Mouse (Mus musculus) cerebellum, postnatal 25 days (tissue): ENCODE results near the gene Adamts8.
A peak's percentile ranks its signal among the peaks of the same experiment; 100 is the strongest.

Source experiments
- DNase-seq, 2 experiments: peaks; one replicate each; pipeline ENCODE4 v3.0.0; 2021; ENCODE audit warnings: mixed read lengths in 2 of 2

Adamts8 gene

DNA sequence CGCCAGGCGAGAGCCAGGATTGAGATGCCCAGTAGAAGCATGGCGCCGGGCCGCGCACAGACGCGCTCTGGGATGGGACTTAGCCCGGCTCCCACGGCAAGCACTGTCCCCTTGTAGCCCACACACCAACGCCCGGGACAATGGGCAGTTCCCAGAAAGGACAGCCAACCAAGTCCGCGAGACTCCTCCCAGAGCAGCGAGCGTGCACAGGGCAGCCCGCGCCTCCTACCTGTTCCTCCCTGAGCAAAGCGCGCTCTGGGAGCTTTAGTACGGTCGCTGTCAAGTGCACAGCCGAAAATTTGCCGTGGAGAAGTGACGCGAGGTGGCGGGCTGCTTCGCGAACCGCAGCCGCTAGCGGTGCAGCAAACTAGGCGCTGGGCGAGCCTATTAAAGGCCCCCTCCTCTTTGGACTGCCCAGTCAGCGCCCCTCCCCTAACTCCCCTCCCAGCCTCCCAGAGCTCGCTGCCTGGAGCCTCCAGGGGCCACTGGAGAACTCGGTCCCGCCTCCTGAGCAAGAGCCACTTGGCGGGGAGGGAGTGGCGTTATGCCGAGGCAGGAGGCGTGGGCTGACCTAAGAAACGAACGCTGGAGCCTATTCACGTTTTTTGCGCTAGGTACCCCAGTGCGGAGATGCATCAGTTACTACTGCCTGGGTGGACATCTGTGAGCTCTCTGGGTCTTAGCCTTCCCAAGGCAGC is 20.0 kb upstream of the Adamts8 start, which contains the start of gene Adamts15:
TSS of gene Adamts15 (minus strand) at position 256 of the 698 bp plus-strand sequence.
- peak; percentile 32 to 53 for DNase-seq

- no peak for DNase-seq
Measured at GRCm38 (mm10) chr9:30928759-30929158, 13.6 kb upstream of the Adamts8 start.

DNA sequence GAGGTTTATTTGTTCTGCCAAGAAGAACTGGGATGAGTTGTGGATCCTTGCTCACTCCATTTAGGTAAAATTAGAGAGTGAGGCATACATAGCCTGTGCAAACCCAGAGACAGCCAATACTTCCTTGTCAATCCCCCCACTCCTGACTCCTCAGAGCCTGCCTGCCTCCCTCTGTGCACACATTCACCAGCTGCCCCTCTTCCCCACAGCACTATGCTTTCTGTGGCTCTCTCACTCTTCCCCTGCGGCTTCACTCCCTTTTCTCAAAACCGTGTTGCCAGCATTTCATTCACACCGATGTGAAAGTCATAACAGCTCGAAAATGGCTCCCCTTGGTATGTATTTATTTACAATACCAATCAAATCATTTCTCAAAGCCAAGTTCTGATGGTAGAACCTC is 10.0 kb upstream of the Adamts8 start:
- no peak for DNase-seq

DNA sequence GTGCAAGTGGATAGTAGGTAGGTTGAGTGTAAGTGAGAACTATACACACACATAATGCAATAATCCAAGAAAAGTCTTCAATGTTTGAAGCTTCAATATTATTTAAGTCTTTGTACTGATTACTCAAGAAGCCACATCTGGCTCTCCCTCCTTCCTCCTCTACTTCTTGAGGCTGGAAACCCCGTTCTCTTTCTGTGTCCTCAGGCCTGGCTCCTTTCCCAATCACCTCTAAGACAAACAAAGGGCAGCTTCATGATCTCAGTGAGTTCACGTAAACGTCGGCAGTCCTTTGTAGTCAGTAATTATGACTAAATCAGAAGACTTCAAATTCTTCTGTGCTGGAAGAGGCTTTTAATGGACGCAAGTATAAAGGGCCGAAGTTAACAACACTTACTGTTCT is 7.5 kb upstream of the Adamts8 start:
- DNase-seq: no peak

- DNase-seq: peak; percentile 35 to 71
Measured at GRCm38 (mm10) chr9:30936674-30937438, 5.5 kb upstream of the Adamts8 start.

GRCm38 (mm10) chr9:30940328-30940727 is 2.0 kb upstream of the Adamts8 start:
- DNase-seq: peak; percentile 90 to 94

- DNase-seq: no peak
Measured at GRCm38 (mm10) chr9:30943341-30943740, 979 bp downstream of the Adamts8 start.

DNA sequence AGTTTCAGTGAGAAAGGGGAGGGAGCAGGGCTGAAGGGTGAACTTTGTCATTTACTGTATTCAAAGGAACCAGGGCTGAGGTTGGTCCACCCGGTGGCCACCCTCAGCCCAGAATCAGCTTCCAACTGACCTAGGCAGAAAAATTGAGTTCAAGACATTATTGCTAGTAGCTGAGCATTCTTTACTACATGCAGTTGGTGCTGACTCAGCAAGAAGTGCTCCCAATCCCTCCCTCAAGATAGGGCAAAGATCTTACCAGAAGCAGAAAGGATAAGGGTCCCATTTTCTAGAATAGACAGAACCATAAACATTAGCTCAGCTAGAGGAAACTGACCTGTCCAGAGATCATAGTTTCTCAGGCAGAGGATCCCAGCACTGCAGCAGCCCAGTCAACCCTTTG is 1.9 kb downstream of the Adamts8 start:
- DNase-seq: no peak

GRCm38 (mm10) chr9:30945276-30945675 is 2.9 kb downstream of the Adamts8 start:
- no peak for DNase-seq

DNA sequence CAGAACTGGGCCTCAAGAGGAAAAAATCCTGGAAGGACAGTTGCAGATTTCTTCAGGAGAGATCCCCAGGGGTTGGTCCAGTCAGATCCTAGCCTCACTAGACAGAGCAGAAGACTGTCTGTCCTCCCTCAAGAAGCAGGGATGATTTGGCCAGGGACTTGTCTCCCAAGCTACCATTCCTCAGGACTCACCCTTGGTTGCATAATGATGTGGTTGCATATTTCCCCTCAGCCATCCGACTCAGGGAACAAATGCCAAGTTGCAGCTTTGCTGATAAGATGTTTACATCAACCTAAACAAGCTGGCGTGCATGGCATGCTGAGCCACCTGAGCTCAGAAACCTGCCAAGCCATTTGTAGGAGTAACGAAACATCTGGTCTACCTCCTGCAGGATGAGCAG is 7.1 kb downstream of the Adamts8 start:
- no peak for DNase-seq

DNA sequence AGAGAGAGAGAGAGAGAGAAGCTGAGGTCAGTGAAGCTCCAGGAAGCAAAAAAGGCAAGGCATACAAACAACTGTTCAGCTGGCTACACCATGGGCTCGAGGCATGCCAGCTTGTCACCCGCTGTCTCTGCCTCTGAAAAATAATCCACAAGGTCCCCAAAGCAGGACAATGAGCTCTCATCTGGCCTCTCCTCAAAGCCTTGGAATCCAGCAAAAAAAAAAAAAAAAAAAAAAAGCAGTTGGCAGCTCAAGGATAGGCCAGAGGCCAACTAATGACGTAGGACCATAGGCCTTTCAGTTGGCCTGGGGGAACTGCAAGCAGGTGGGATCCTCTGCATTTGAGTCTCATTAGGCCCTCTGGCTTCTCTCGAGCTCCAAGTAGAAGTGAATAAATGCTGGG is 7.6 kb downstream of the Adamts8 start:
- no peak for DNase-seq

DNA sequence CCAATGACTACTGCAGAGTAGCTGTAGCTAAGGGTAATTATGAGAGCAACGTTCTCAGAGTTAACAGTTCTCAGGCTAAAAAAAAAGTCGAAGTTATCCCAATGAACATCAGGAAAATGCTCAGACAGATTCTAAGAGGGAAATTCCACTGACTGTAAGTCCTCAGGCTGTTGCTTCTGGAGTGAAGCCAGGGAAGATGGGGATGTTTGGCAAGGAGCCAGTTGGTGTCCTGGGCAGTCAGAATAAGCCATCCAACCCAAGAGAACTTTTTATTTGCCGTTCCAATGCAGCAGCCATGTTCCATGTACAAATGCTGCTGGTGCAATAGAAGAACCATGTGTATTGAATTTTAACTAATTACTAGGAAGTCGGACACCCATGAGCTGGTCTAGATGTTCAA is 8.2 kb downstream of the Adamts8 start:
- peak; percentile 20 to 39 for DNase-seq

- no peak for DNase-seq
Measured at GRCm38 (mm10) chr9:30951461-30951860, 9.1 kb downstream of the Adamts8 start.

- DNase-seq: no peak
Measured at GRCm38 (mm10) chr9:30953287-30953686, 10.9 kb downstream of the Adamts8 start.

DNA sequence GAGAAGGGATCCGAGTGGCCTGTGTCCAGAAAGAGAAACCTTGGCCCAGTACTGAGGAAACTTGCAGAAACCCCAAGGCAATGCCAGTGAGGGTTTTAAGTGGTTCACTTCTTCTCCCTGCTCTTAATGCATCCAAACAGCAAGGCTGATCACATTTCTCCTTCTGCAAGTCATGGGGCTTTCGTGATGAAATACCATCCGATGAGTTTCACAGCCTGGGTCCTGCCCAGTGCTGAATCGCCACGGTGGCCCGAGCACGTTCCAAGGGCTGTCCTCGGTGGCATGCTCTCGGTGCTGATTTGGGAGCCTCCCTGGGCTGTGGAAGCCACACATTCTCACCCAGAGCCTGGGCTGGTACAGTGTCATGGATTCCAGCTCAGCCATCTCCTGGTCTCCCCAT is 12.9 kb downstream of the Adamts8 start:
- DNase-seq: no peak

DNA sequence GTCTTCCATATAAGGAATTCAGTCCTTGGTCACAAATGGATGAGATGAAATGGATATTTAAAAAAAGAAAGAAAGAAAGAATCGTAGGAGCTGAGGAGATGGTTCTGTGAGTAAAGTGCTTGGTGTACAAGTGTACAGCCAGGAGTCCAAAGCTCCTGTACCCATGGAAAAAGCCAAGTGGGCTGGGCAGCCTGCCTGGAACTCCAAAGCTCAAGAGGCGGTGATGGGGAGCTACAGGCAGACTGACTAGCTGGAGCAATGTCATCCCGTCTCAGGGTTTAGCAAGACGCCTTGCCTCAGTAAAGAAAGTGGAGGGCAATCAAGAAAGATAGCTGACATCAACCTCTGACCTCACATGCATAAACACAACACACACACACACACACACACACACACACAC is 21.4 kb downstream of the Adamts8 start:
- no peak for DNase-seq

DNA sequence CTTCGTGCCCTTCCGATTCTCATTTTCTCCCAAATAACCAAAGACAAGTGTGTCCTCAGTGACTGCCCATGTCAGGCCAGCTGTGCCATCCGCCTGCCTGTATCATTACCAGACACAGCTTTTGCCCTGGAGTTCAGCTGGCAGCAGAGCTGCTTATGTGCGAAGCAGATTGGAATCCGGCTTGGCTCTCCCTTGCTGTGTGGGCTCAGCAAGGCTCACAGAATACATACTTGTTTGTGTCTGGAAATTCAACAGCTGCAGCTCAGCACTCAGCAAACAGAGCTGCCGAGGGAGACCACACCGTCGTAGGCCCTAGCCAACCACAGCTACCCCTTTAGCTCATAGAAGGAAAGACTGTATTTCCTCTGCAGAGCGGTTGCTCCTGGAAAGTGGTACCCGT is 22.3 kb downstream of the Adamts8 start:
- DNase-seq: no peak

GRCm38 (mm10) chr9:30966881-30967280 is 24.5 kb downstream of the Adamts8 start:
- no peak for DNase-seq

DNA sequence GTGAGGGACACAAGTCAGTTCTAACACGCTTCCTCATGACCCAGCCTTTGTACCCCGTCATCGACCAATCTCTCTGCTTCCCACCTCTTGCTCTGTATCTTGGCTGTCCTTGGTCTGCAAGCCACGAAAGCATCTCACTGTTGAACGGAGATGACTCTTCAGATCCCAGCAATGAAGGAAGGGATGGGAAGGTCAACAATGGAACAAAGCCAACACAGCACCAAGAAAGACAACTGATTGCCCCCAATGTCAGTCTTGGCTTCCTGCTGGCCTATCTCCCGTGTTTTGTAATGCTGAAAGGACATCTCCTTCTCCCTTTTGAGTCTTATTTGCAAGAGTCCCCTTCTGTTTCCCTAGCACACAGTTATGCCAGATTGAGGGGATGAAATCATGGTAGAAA is 25.8 kb downstream of the Adamts8 start:
- DNase-seq: no peak

GRCm38 (mm10) chr9:30970001-30970400 is 27.6 kb downstream of the Adamts8 start:
- no peak for DNase-seq

DNA sequence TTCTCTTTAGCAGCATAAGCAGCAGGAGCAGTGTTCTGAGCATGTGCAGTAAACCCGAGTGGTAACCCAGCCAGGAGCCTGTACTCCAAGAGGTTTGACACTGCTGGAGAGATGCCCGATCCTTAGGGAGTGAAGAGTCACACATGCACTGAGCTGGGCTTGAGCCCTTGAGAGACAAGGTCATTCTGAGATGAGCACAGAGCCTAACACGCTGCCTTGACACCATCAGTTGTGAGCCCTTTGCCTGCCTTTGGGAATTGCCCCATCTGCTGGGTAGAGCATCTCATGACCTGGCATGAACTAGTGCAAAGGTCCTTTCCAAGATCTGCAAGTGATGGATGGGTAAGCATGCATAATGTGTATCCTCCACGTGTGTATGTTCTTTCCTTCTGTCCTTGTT is 29.6 kb downstream of the Adamts8 start:
- no peak for DNase-seq

GRCm38 (mm10) chr9:30976339-30977023 is 34.1 kb downstream of the Adamts8 start:
- no peak for DNase-seq

DNA sequence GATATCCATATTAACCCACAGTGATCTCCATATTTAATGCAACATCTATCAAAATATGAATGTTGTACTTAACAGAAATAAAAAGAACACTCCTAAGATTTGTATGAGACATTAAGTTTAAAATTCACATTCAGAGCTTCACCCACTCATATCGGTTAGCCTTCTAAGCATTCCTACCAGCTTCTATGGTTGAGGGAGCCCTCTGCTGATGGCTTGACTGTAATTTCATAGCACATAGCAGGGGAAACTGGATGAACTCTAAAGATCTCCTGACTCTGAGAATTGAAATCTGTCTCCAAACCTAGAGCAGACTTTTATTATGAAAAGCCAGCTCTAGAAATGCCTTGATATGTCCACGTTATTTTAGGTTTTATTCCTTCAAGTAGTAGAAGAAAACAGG is 38.1 kb downstream of the Adamts8 start:
- no peak for DNase-seq

DNA sequence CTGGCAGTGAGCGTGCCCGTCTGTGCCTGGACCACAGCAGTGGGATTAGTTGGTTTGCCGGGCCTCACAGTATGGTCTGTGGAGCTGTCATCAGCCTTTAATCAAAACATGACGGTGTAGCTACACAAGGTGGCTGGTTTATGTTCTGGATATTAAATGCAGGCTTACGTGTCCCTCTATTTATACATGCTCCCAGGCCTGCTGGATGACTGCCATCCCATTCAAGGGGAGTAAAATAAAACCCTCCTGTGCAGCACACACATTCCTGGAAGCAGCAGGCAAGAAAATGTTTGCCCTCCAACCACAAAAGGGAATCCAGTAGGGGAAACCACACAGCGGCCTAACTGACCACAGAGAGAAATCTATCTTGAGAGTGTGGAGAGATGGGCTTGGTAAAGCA is 43.4 kb downstream of the Adamts8 start:
- DNase-seq: no peak
